In the genomic region with DNA sequence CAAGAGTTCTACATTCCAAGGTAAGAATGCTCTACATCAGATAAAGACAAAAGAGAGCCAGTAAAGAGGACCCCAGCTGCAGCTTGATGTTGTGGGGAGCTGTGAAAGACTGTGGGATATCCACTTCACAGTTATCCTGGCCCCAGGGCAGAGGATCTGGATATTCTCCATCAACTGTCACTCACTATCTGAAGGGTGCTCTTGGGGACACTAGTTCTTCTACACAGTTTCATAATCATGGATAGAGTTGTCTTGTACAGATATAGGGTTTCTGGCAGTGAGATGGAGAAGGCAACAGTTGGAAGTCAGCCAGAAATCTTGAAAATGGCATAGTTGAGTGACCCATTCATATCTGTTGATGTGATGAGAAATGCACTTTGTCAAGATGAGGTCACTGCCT, we compare ENCODE assay signal across 31 mouse cellular contexts.
DNase-seq lines count a peak whose midpoint lies in the region; ATAC-seq and TF ChIP-seq lines count a peak whose summit lies in the region.
"Had no signal": no experiment of that assay in that cellular context is flagged by ENCODE, and none has a peak within 500 bp of the region (broad histone marks: within the 10 kb centered on the region; RNA-seq: fewer than 3 reads in every experiment).

No protein-coding gene starts in this region.

- no peak for TF ChIP-seq CTCF in heart, postnatal 0 days (IDR thresholded peaks at IDR 0.05; ENCODE audit: low read depth)
- no peak for TF ChIP-seq CTCF in testis, adult 2 months (IDR thresholded peaks at IDR 0.05; ENCODE audit: control insufficient read depth, insufficient read depth, insufficient replicate concordance, low read depth, low read length)

- H3K4me2 ChIP-seq in heart, embryonic 11.5 days, result no peak overlapping the region
- H3K4me2 ChIP-seq in heart, embryonic 14.5 days (ENCODE audit: low read length), result no peak overlapping the region
- no peak overlapping the region for H3K4me2 ChIP-seq in heart, postnatal 0 days (ENCODE audit: low read depth, low read length)
- H3K4me2 ChIP-seq: embryonic facial prominence, embryonic 12.5 days; embryonic facial prominence, embryonic 15.5 days; hindbrain, embryonic 13.5 days; intestine, embryonic 15.5 days had no signal

- intact Hi-C loops in heart, postnatal 10 days (cut with DNase I), result no loop called here
- intact Hi-C loops in heart, postnatal 36 days (cut with DNase I), result no loop called here

- H3K4me1 ChIP-seq in heart, embryonic 11.5 days (ENCODE audit: control insufficient read depth, insufficient read depth, low read length), result no peaks in the 10 kb centered on the region
- peaks cover 3 to 6% of the 10 kb centered on the region in 2 experiments; a peak in 2 of 4 replicates for H3K4me1 ChIP-seq in heart, embryonic 14.5 days (ENCODE audit: control insufficient read depth in 2 of 2, insufficient read depth in 2 of 2, low read length in 2 of 2)
- no peaks in the 10 kb centered on the region; the same call in 1 of the 2 replicates for H3K4me1 ChIP-seq in heart, postnatal 0 days (ENCODE audit: control insufficient read depth, insufficient read depth)
- no peaks in the 10 kb centered on the region for H3K4me1 ChIP-seq in testis, adult 2 months (ENCODE audit: control insufficient read depth, insufficient read depth, low read length)
- H3K4me1 ChIP-seq: embryonic facial prominence, embryonic 12.5 days; embryonic facial prominence, embryonic 15.5 days; hindbrain, embryonic 10.5 days; hindbrain, embryonic 13.5 days; intestine, embryonic 15.5 days had no signal

- peak; percentile 52 for ATAC-seq in heart, embryonic 11.5 days (replicated peaks; ENCODE audit: insufficient number of reproducible peaks, low FRiP score, low TSS enrichment)
- ATAC-seq in heart, embryonic 14.5 days (ENCODE audit: insufficient number of reproducible peaks, insufficient read depth, low FRiP score, low read depth), result peak; percentile 87
- peak; percentile 53 for ATAC-seq in heart, postnatal 0 days (ENCODE audit: insufficient read depth, low read depth)
- ATAC-seq: forebrain, embryonic 14.5 days; forebrain, postnatal 0 days; hindbrain, embryonic 16.5 days; intestine, embryonic 15.5 days; Patski had no signal

- no peak for TF ChIP-seq EP300 in heart, postnatal 0 days (IDR thresholded peaks at IDR 0.05; ENCODE audit: low read depth)

- TF ChIP-seq POLR2A in testis, adult 2 months (IDR thresholded peaks at IDR 0.05; ENCODE audit: control insufficient read depth, low read depth, low read length), result no peak

- H3K9ac ChIP-seq in heart, embryonic 11.5 days (ENCODE audit: low read depth, low read length), result no peak overlapping the region
- H3K9ac ChIP-seq in heart, embryonic 14.5 days (ENCODE audit: low read length), result no peak overlapping the region
- H3K9ac ChIP-seq in heart, postnatal 0 days (replicated peaks; ENCODE audit: low read depth, low read length), result no peak overlapping the region
- H3K9ac ChIP-seq: embryonic facial prominence, embryonic 12.5 days; embryonic facial prominence, embryonic 15.5 days; forebrain, postnatal 0 days; hindbrain, embryonic 13.5 days; intestine, embryonic 15.5 days had no signal

- DNase-seq in heart, postnatal 10 days, result no peak
- DNase-seq in heart, adult 8-10 months (ENCODE audit: low spot score), result no peak
- DNase-seq in heart, postnatal 0 days (ENCODE audit: low spot score), result peak; percentile 39
- DNase-seq in heart, postnatal 36 days, result no peak
- no peak for DNase-seq in testis, postnatal 14 days (ENCODE audit: low spot score)
- DNase-seq: adrenal gland, adult 2 months; adrenal gland, postnatal 14 days; B cell, adult 2 months; cerebellum, adult 11 months; cerebellum, adult 2 months; cerebellum, adult 9-11 months; cerebellum, postnatal 25 days; forebrain, postnatal 0 days; gastrocnemius, adult 2 months; gastrocnemius, postnatal 14 days; heart, adult 18-20 months; kidney, adult 11 months; kidney, adult 8-10 months had no signal

- no peak overlapping the region for H3K4me3 ChIP-seq in heart, embryonic 11.5 days (ENCODE audit: low read depth, low read length)
- H3K4me3 ChIP-seq in heart, embryonic 14.5 days (ENCODE audit: control insufficient read depth in 1 of 2, insufficient read depth in 1 of 2, low read depth in 1 of 2, low read length in 2 of 2), result no peak overlapping the region
- H3K4me3 ChIP-seq in heart, postnatal 0 days (ENCODE audit: low read depth, low read length), result no peak overlapping the region
- H3K4me3 ChIP-seq in testis, adult 2 months (ENCODE audit: control insufficient read depth, low read depth, low read length), result peak overlapping the region; percentile 66; the same call in 1 of the 2 replicates
- H3K4me3 ChIP-seq: embryonic facial prominence, embryonic 12.5 days; embryonic facial prominence, embryonic 15.5 days; gastrocnemius, adult 2 months; hindbrain, embryonic 10.5 days; hindbrain, embryonic 13.5 days; intestine, embryonic 15.5 days had no signal

- no peak overlapping the region for H3K27ac ChIP-seq in heart, embryonic 11.5 days (ENCODE audit: low read depth, low read length)
- H3K27ac ChIP-seq in heart, embryonic 14.5 days (replicated peaks in 1 of 2; ENCODE audit: control insufficient read depth in 1 of 2, insufficient read depth in 1 of 2, low read depth in 2 of 2, low read length in 2 of 2), result no peak overlapping the region
- no peak overlapping the region for H3K27ac ChIP-seq in heart, postnatal 0 days (ENCODE audit: low read depth)
- H3K27ac ChIP-seq in testis, adult 2 months (ENCODE audit: control insufficient read depth, insufficient read depth, low read depth, low read length), result no peak overlapping the region
- H3K27ac ChIP-seq: embryonic facial prominence, embryonic 12.5 days; embryonic facial prominence, embryonic 15.5 days; gastrocnemius, adult 2 months; hindbrain, embryonic 10.5 days; hindbrain, embryonic 13.5 days; intestine, embryonic 15.5 days had no signal

- no peaks in the 10 kb centered on the region for H3K36me3 ChIP-seq in heart, embryonic 11.5 days (ENCODE audit: control insufficient read depth, insufficient read depth, low read length)
- no peaks in the 10 kb centered on the region for H3K36me3 ChIP-seq in heart, embryonic 14.5 days (ENCODE audit: control insufficient read depth, insufficient read depth, low read length)
- H3K36me3 ChIP-seq in heart, postnatal 0 days (replicated peaks; ENCODE audit: control insufficient read depth, insufficient read depth, low read length), result no peaks in the 10 kb centered on the region
- H3K36me3 ChIP-seq in testis, adult 2 months (ENCODE audit: control insufficient read depth, insufficient read depth, low read length), result no peaks in the 10 kb centered on the region
- H3K36me3 ChIP-seq: embryonic facial prominence, embryonic 12.5 days; embryonic facial prominence, embryonic 15.5 days; G1E; hindbrain, embryonic 10.5 days; hindbrain, embryonic 13.5 days; intestine, embryonic 15.5 days had no signal

- no peaks in the 10 kb centered on the region for H3K9me3 ChIP-seq in heart, embryonic 11.5 days (replicated peaks; ENCODE audit: control insufficient read depth, low read length)
- H3K9me3 ChIP-seq in heart, embryonic 14.5 days (ENCODE audit: control insufficient read depth, low read length), result no peaks in the 10 kb centered on the region
- no peaks in the 10 kb centered on the region for H3K9me3 ChIP-seq in heart, postnatal 0 days (replicated peaks; ENCODE audit: control insufficient read depth, low read length)
- H3K9me3 ChIP-seq: embryonic facial prominence, embryonic 12.5 days; embryonic facial prominence, embryonic 15.5 days; G1E; hindbrain, embryonic 10.5 days; hindbrain, embryonic 13.5 days; intestine, embryonic 15.5 days had no signal

- H3K27me3 ChIP-seq in heart, embryonic 11.5 days (ENCODE audit: control insufficient read depth, insufficient read depth, low read length), result no peaks in the 10 kb centered on the region
- H3K27me3 ChIP-seq in heart, embryonic 14.5 days (ENCODE audit: control insufficient read depth, insufficient read depth, low read length), result no peaks in the 10 kb centered on the region
- H3K27me3 ChIP-seq in heart, postnatal 0 days (ENCODE audit: control insufficient read depth, insufficient read depth, low read length), result no peaks in the 10 kb centered on the region
- H3K27me3 ChIP-seq in testis, adult 2 months (ENCODE audit: control insufficient read depth, insufficient read depth, low read length), result no peaks in the 10 kb centered on the region
- H3K27me3 ChIP-seq: CH12.LX; embryonic facial prominence, embryonic 12.5 days; embryonic facial prominence, embryonic 15.5 days; hindbrain, embryonic 13.5 days; intestine, embryonic 15.5 days; Patski had no signal
